Mouse (Mus musculus) limb, embryonic 13.5 days (tissue): ENCODE data around the gene Rnf213. TPM values are rescaled to one million over a fixed set of nuclear protein-coding genes. Genes with fewer than 3 reads are reported as not detected.
A peak's percentile ranks its signal among the peaks of the same experiment; 100 is the strongest.

Source experiments
- ATAC-seq: fragments of 200-750 bp; cut with Nextera tagmentation; 2 replicates; pipeline ENCODE4 v1.8.0; 2017; ENCODE audit warnings: low read depth, moderate number of reproducible peaks, moderate TSS enrichment; ENCODE audit not compliant: low FRiP score
- H3K27ac ChIP-seq: fragments of 300-500 bp; sonication (generic); 2 replicates; pipeline ENCODE4 v1.5.1; 2015; ENCODE audit warnings: inconsistent platforms, mild to moderate bottlenecking, moderate library complexity
- H3K27me3 ChIP-seq: fragments of 300-500 bp; sonication (generic); 2 replicates; pipeline ENCODE4 v1.6.1; 2015; ENCODE audit warnings: mild to moderate bottlenecking, inconsistent platforms
- H3K36me3 ChIP-seq: fragments of 300-500 bp; sonication (generic); 2 replicates; pipeline ENCODE4 v1.6.1; 2015; ENCODE audit warnings: inconsistent platforms, mild to moderate bottlenecking, moderate library complexity
- H3K4me1 ChIP-seq: fragments of 300-500 bp; sonication (generic); 2 replicates; pipeline ENCODE4 v1.6.1; 2015; ENCODE audit warnings: inconsistent platforms
- H3K4me2 ChIP-seq: fragments of 300-500 bp; sonication (generic); replicated peaks from 2 replicates; pipeline ENCODE4 v1.6.1; 2015; ENCODE audit warnings: inconsistent platforms, mild to moderate bottlenecking, moderate library complexity
- H3K4me3 ChIP-seq: fragments of 300-500 bp; sonication (generic); 2 replicates; pipeline ENCODE4 v1.5.1; 2015; ENCODE audit warnings: moderate library complexity, mild to moderate bottlenecking, inconsistent platforms
- H3K9ac ChIP-seq: fragments of 300-500 bp; sonication (generic); 2 replicates; pipeline ENCODE4 v1.6.1; 2015; ENCODE audit warnings: mild to moderate bottlenecking, inconsistent platforms
- H3K9me3 ChIP-seq: fragments of 300-500 bp; sonication (generic); 2 replicates; pipeline ENCODE4 v1.6.1; 2016; ENCODE audit warnings: inconsistent platforms
- whole genome bisulfite sequencing: fragments of 180-500 bp; shearing (Covaris S2); methylation state at CpG from one replicate; pipeline ENCODE4 v1.1.7; 2015; 5-methylcytosine and 5-hydroxymethylcytosine counted together
- polyA plus RNA-seq: library from polyadenylated mRNA; unstranded; fragments of >200 nt; fragmentation: Nextera tagmentation; extraction: Ambion mirVana; gene quantifications from 2 replicates; pipeline ENCODE4 v1.2.1, GENCODE M21; 2015

Rnf213 gene
- polyA plus RNA-seq, 1 experiment from 2014 or later: 3.2 TPM

- Histone ChIP-seq H3K36me3 (peaks cover 11% of the 10 kb centered on the region), H3K4me3 (no peak overlapping the region), H3K4me2 (no peak overlapping the region), H3K27ac (no peak overlapping the region), H3K4me1 (peaks cover 11% of the 10 kb centered on the region), H3K9me3 (no peaks in the 10 kb centered on the region), H3K9ac (no peak overlapping the region), H3K27me3 (no peaks in the 10 kb centered on the region)
- ATAC-seq: no peak
- WGBS: 81% methylated on average over 6 of the region's 6 CpGs
Measured at GRCm38 (mm10) chr11:119427431-119427830, 34.5 kb downstream of the Rnf213 start.

- Histone ChIP-seq H3K27ac (no peak overlapping the region), H3K36me3 (peaks cover 15% of the 10 kb centered on the region), H3K4me1 (peaks cover 11% of the 10 kb centered on the region), H3K9me3 (no peaks in the 10 kb centered on the region), H3K4me3 (0 out of 2 replicates have a peak overlapping the region, but pooled peaks have one; percentile 32), H3K9ac (no peak overlapping the region), H3K27me3 (no peaks in the 10 kb centered on the region), H3K4me2 (peak overlapping the region; percentile 61)
- WGBS: 88% methylated on average over 5 of the region's 5 CpGs
- ATAC-seq: no peak
Measured at GRCm38 (mm10) chr11:119427986-119428385, 35.1 kb downstream of the Rnf213 start.

- peak overlapping the region; percentile 61 for H3K4me2 ChIP-seq
- peaks cover 20% of the 10 kb centered on the region for H3K36me3 ChIP-seq
- peak overlapping the region; percentile 32 for H3K4me3 ChIP-seq
- H3K9me3 ChIP-seq: no peaks in the 10 kb centered on the region
- peaks cover 11% of the 10 kb centered on the region for H3K4me1 ChIP-seq
- no peaks in the 10 kb centered on the region for H3K27me3 ChIP-seq
- 4% methylated on average over 34 of the region's 35 CpGs for WGBS
- no peak overlapping the region for H3K9ac ChIP-seq
- H3K27ac ChIP-seq: no peak overlapping the region
- ATAC-seq: peak; percentile 76; the same call in 1 of the 2 replicates
Measured at GRCm38 (mm10) chr11:119428649-119429136, 35.8 kb downstream of the Rnf213 start.

- Histone ChIP-seq H3K4me2 (no peak overlapping the region), H3K9me3 (no peaks in the 10 kb centered on the region), H3K4me3 (no peak overlapping the region), H3K36me3 (peaks cover 32% of the 10 kb centered on the region), H3K27ac (no peak overlapping the region), H3K9ac (no peak overlapping the region), H3K4me1 (peaks cover 11% of the 10 kb centered on the region), H3K27me3 (no peaks in the 10 kb centered on the region)
- WGBS: 82% methylated on average over 12 of the region's 12 CpGs
- ATAC-seq: no peak
Measured at GRCm38 (mm10) chr11:119431516-119431915, 38.6 kb downstream of the Rnf213 start.

GRCm38 (mm10) chr11:119432706-119433105 lies 39.8 kb downstream of the Rnf213 start:
- Histone ChIP-seq H3K27me3 (no peaks in the 10 kb centered on the region), H3K9ac (no peak overlapping the region), H3K27ac (no peak overlapping the region), H3K9me3 (no peaks in the 10 kb centered on the region), H3K36me3 (peaks cover 43% of the 10 kb centered on the region), H3K4me2 (no peak overlapping the region), H3K4me3 (no peak overlapping the region), H3K4me1 (peaks cover 11% of the 10 kb centered on the region)
- no peak for ATAC-seq
- WGBS: 81% methylated on average over 7 of the region's 7 CpGs

GRCm38 (mm10) chr11:119434316-119434715 lies 41.4 kb downstream of the Rnf213 start:
- no peaks in the 10 kb centered on the region for H3K27me3 ChIP-seq
- no peaks in the 10 kb centered on the region for H3K4me1 ChIP-seq
- no peak overlapping the region for H3K4me3 ChIP-seq
- no peaks in the 10 kb centered on the region for H3K9me3 ChIP-seq
- no peak overlapping the region for H3K4me2 ChIP-seq
- ATAC-seq: no peak
- WGBS: 76% methylated on average over 4 of the region's 4 CpGs
- H3K36me3 ChIP-seq: peaks cover 47% of the 10 kb centered on the region
- no peak overlapping the region for H3K27ac ChIP-seq
- H3K9ac ChIP-seq: no peak overlapping the region

- Histone ChIP-seq H3K27me3 (no peaks in the 10 kb centered on the region), H3K4me1 (no peaks in the 10 kb centered on the region), H3K4me3 (no peak overlapping the region), H3K4me2 (no peak overlapping the region), H3K36me3 (peaks cover 59% of the 10 kb centered on the region), H3K9me3 (no peaks in the 10 kb centered on the region), H3K9ac (no peak overlapping the region), H3K27ac (no peak overlapping the region)
- 83% methylated on average over 19 of the region's 19 CpGs for WGBS
- ATAC-seq: no peak
Measured at GRCm38 (mm10) chr11:119435880-119436872, 43.3 kb downstream of the Rnf213 start.

- Histone ChIP-seq H3K36me3 (peaks cover 60% of the 10 kb centered on the region), H3K4me1 (no peaks in the 10 kb centered on the region), H3K27ac (no peak overlapping the region), H3K27me3 (no peaks in the 10 kb centered on the region), H3K4me3 (no peak overlapping the region), H3K9ac (no peak overlapping the region; the same call in 1 of the 2 replicates), H3K4me2 (no peak overlapping the region), H3K9me3 (no peaks in the 10 kb centered on the region)
- WGBS: 49% methylated on average over 8 of the region's 8 CpGs
- ATAC-seq: no peak
Measured at GRCm38 (mm10) chr11:119438776-119439175, 45.9 kb downstream of the Rnf213 start.

GRCm38 (mm10) chr11:119442199-119442598 lies 49.3 kb downstream of the Rnf213 start:
- Histone ChIP-seq H3K4me3 (no peak overlapping the region), H3K27me3 (no peaks in the 10 kb centered on the region), H3K36me3 (peaks cover 42% of the 10 kb centered on the region), H3K4me2 (no peak overlapping the region), H3K27ac (no peak overlapping the region), H3K4me1 (no peaks in the 10 kb centered on the region), H3K9me3 (no peaks in the 10 kb centered on the region), H3K9ac (no peak overlapping the region)
- ATAC-seq: no peak
- WGBS: 94% methylated on average over 8 of the region's 8 CpGs

GRCm38 (mm10) chr11:119443442-119443841 lies 50.5 kb downstream of the Rnf213 start:
- Histone ChIP-seq H3K9me3 (no peaks in the 10 kb centered on the region), H3K27ac (no peak overlapping the region), H3K27me3 (no peaks in the 10 kb centered on the region), H3K4me3 (no peak overlapping the region), H3K36me3 (peaks cover 33% of the 10 kb centered on the region), H3K4me2 (no peak overlapping the region), H3K4me1 (no peaks in the 10 kb centered on the region), H3K9ac (no peak overlapping the region)
- WGBS: 82% methylated on average over 9 of the region's 9 CpGs
- no peak for ATAC-seq

- Histone ChIP-seq H3K27me3 (no peaks in the 10 kb centered on the region), H3K4me3 (no peak overlapping the region), H3K4me2 (no peak overlapping the region), H3K36me3 (peaks cover 14% of the 10 kb centered on the region; the same call in 1 of the 2 replicates), H3K27ac (no peak overlapping the region), H3K9me3 (no peaks in the 10 kb centered on the region), H3K9ac (no peak overlapping the region), H3K4me1 (no peaks in the 10 kb centered on the region)
- no peak for ATAC-seq
- WGBS: 80% methylated on average over 4 of the region's 4 CpGs
Measured at GRCm38 (mm10) chr11:119456097-119456496, 63.2 kb downstream of the Rnf213 start.

- no peaks in the 10 kb centered on the region for H3K27me3 ChIP-seq
- no peaks in the 10 kb centered on the region for H3K4me1 ChIP-seq
- 95% methylated on average over 4 of the region's 4 CpGs for WGBS
- H3K27ac ChIP-seq: no peak overlapping the region
- H3K9me3 ChIP-seq: no peaks in the 10 kb centered on the region
- H3K4me3 ChIP-seq: no peak overlapping the region
- peaks cover 40% of the 10 kb centered on the region for H3K36me3 ChIP-seq
- no peak overlapping the region for H3K9ac ChIP-seq
- no peak overlapping the region for H3K4me2 ChIP-seq
- no peak for ATAC-seq
Measured at GRCm38 (mm10) chr11:119477876-119478275, 85.0 kb downstream of the Rnf213 start.
